Mouse (Mus musculus): ENCODE results near the gene Nhsl1.

- TF ChIP-seq CTCF (IDR thresholded peaks at IDR 0.05; ENCODE audit: low read depth, low read length) (peak; percentile 63), POLR2AphosphoS5 (IDR thresholded peaks at IDR 0.05; ENCODE audit: insufficient replicate concordance, low read depth, low read length) (no peak)
Observed at GRCm38 (mm10) chr10:18453380-18453779, 134.6 kb downstream of the Nhsl1 start.
